Mouse (Mus musculus): ENCODE measurements around the gene Pdcd7. TPM values are rescaled to one million over a fixed set of nuclear protein-coding genes. Genes with fewer than 3 reads are reported as not detected.

Gene Pdcd7
- total and polyA plus RNA-seq, 3 experiments = 22.8 to 34.5 TPM; not detected in 1

DNA sequence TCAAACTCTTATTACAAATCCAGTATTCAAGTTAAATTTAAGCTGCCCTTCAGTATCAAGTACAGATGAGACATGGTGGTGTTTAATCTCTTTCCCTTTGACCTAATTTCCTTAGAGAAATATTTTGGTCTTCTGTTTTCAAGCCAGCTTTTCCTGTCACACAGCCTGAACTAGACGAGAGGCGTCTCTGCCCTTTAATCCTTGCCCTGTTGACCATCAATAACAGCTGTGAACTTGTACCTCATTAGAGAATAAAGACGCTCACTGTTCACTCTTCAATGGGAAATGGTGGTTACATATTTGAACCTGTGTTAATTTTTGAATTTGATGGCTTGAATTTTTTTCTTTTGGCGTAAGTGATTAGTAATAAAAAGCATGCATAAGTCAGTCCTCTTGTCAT is 41.6 kb upstream of the Pdcd7 start:
- TF ChIP-seq MEF2A (IDR thresholded peaks at IDR 0.05; ENCODE audit: extremely low read depth, insufficient replicate concordance, low read depth, low read length, poor library complexity, severe bottlenecking) (no peak), UBTF (IDR thresholded peaks at IDR 0.05; ENCODE audit: borderline replicate concordance, insufficient read depth, low read depth, low read length) (no peak)
- DNase-seq (ENCODE audit: low read depth, low spot score) = no peak
- Histone ChIP-seq H3K79me2 (ENCODE audit: control insufficient read depth, insufficient read depth, low read length, poor library complexity) (0 out of 2 replicates have a peak, but pooled peaks cover 1% of the 10 kb centered on the region), H3K9ac (ENCODE audit: control insufficient read depth, low read depth, low read length, poor library complexity, severe bottlenecking) (no peak overlapping the region), H3K27ac (ENCODE audit: control insufficient read depth, low read depth, low read length) (no peak overlapping the region), H3K4me1 (ENCODE audit: control insufficient read depth in 1 of 2, insufficient read depth in 2 of 2, low read length in 2 of 2) (no peaks in the 10 kb centered on the region), H3K4me3 (ENCODE audit: control insufficient read depth in 1 of 2, insufficient read depth in 1 of 2, low read depth in 2 of 2, low read length in 2 of 2) (no peak overlapping the region), H3K27me3 (ENCODE audit: control insufficient read depth in 1 of 2, insufficient read depth in 2 of 2, low read length in 2 of 2) (no peaks in the 10 kb centered on the region), H3K9me3 (replicated peaks; ENCODE audit: insufficient read depth, low read length) (no peaks in the 10 kb centered on the region), H3K36me3 (ENCODE audit: control insufficient read depth in 1 of 2, insufficient read depth in 2 of 2, low read length in 2 of 2) (peaks cover 2 to 33% of the 10 kb centered on the region in 2 experiments; a peak in 2 of 4 replicates)

DNA sequence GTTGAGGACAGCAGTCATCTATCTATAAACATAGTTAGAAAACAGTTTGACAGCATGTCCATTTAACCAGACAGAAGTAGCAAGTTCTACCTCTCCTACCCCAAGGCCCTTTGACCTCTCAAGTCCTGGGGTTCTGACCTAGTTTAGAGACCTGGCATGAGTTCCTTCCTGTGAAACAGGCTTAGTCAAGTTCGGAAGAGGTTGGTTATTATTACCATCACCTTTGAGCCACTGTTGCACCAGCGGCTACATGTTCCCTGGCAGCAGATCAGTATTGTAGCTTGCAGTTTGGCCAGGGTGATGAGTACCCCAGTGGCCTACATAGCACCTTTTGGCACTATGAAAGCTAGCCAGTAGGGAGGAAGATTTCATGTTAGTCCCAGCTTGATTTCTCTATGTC is 39.2 kb upstream of the Pdcd7 start:
- H3K27ac ChIP-seq (ENCODE audit: control insufficient read depth, low read depth, low read length) = no peak overlapping the region
- H3K27me3 ChIP-seq (ENCODE audit: control insufficient read depth in 1 of 2, insufficient read depth in 2 of 2, low read length in 2 of 2) = no peaks in the 10 kb centered on the region
- no peak overlapping the region for H3K9ac ChIP-seq (ENCODE audit: control insufficient read depth, low read depth, low read length, poor library complexity, severe bottlenecking)
- H3K4me1 ChIP-seq (ENCODE audit: control insufficient read depth in 1 of 2, insufficient read depth in 2 of 2, low read length in 2 of 2) = no peaks in the 10 kb centered on the region
- H3K9me3 ChIP-seq (replicated peaks; ENCODE audit: insufficient read depth, low read length) = no peaks in the 10 kb centered on the region
- H3K4me3 ChIP-seq (ENCODE audit: control insufficient read depth in 1 of 2, insufficient read depth in 1 of 2, low read depth in 2 of 2, low read length in 2 of 2) = no peak overlapping the region
- 0 out of 2 replicates have a peak, but pooled peaks cover 1% of the 10 kb centered on the region for H3K79me2 ChIP-seq (ENCODE audit: control insufficient read depth, insufficient read depth, low read length, poor library complexity)
- TF ChIP-seq MAFK (IDR thresholded peaks at IDR 0.05; ENCODE audit: borderline replicate concordance, low read depth, low read length) (no peak), ETS1 (IDR thresholded peaks at IDR 0.05; ENCODE audit: low read depth, low read length) (no peak), TBP (IDR thresholded peaks at IDR 0.05; ENCODE audit: low read depth, low read length) (no peak), MEF2A (IDR thresholded peaks at IDR 0.05; ENCODE audit: extremely low read depth, insufficient replicate concordance, low read depth, low read length, poor library complexity, severe bottlenecking) (no peak), KAT2A (conservative IDR thresholded peaks at IDR 0.05; ENCODE audit: low read depth, low read length) (no peak), UBTF (IDR thresholded peaks at IDR 0.05; ENCODE audit: borderline replicate concordance, insufficient read depth, low read depth, low read length) (no peak), CHD1 (IDR thresholded peaks at IDR 0.05; ENCODE audit: low read depth, low read length) (no peak), HCFC1 (IDR thresholded peaks at IDR 0.05; ENCODE audit: low read depth, low read length) (no peak), ELF1 (IDR thresholded peaks at IDR 0.05; ENCODE audit: low read depth, low read length) (no peak), TAL1 (IDR thresholded peaks at IDR 0.05; ENCODE audit: low read length) (no peak), POLR2AphosphoS2 (IDR thresholded peaks at IDR 0.05; ENCODE audit: low read length) (no peak), GATA1 (IDR thresholded peaks at IDR 0.05; ENCODE audit: low read depth, low read length) (no peak), MAX (IDR thresholded peaks at IDR 0.05; ENCODE audit: low read length) (no peak), RCOR1 (IDR thresholded peaks at IDR 0.05; ENCODE audit: low read depth, low read length) (no peak), BHLHE40 (IDR thresholded peaks at IDR 0.05; ENCODE audit: borderline replicate concordance, low read depth, low read length) (no peak), MYB (IDR thresholded peaks at IDR 0.05; ENCODE audit: low read depth, low read length) (no peak)
- H3K36me3 ChIP-seq (ENCODE audit: control insufficient read depth in 1 of 2, insufficient read depth in 2 of 2, low read length in 2 of 2) = peaks cover 2 to 26% of the 10 kb centered on the region in 2 experiments; a peak in 2 of 4 replicates
- DNase-seq (ENCODE audit: low read depth, low spot score) = no peak
